Mouse (Mus musculus) lung, embryonic 14.5 days (tissue): ENCODE measurements around the gene Calm2. TPM values are rescaled to one million over a fixed set of nuclear protein-coding genes. Genes with fewer than 3 reads are reported as not detected.

Experiments
- ATAC-seq: fragments of 200-750 bp; cut with Nextera tagmentation; 2 replicates; pipeline ENCODE4 v1.8.0; 2017; ENCODE audit warnings: mild to moderate bottlenecking, moderate TSS enrichment, moderate library complexity; ENCODE audit not compliant: insufficient read depth
- DNase-seq: peaks from one replicate; pipeline ENCODE4 v3.0.0-alpha.2; 2015
- H3K27ac ChIP-seq: fragments of 300-500 bp; sonication (generic); 2 replicates; pipeline ENCODE4 v1.5.1; 2014; ENCODE audit warnings: low read depth, mild to moderate bottlenecking, moderate library complexity
- H3K27me3 ChIP-seq: fragments of 300-500 bp; sonication (generic); 2 replicates; pipeline ENCODE4 v1.6.1; 2014; ENCODE audit warnings: low read length, control low read depth; ENCODE audit not compliant: insufficient read depth
- H3K36me3 ChIP-seq: fragments of 300-500 bp; sonication (generic); 2 replicates; pipeline ENCODE4 v1.6.1; 2014; ENCODE audit warnings: control low read depth; ENCODE audit not compliant: insufficient read depth
- H3K4me1 ChIP-seq: fragments of 300-500 bp; sonication (generic); 2 replicates; pipeline ENCODE4 v1.6.1; 2014; ENCODE audit warnings: antibody characterized with exemption, control low read depth; ENCODE audit not compliant: insufficient read depth
- H3K4me2 ChIP-seq: fragments of 300-500 bp; sonication (generic); 2 replicates; pipeline ENCODE4 v1.6.1; 2014; ENCODE audit warnings: mild to moderate bottlenecking
- H3K4me3 ChIP-seq: fragments of 300-500 bp; sonication (generic); 2 replicates; pipeline ENCODE4 v1.5.1; 2014; ENCODE audit warnings: low read depth, low read length
- H3K9ac ChIP-seq: fragments of 300-500 bp; sonication (generic); 2 replicates; pipeline ENCODE4 v1.6.1; 2014
- H3K9me3 ChIP-seq: fragments of 300-500 bp; sonication (generic); 2 replicates; pipeline ENCODE4 v1.6.1; 2016; ENCODE audit warnings: low read depth, low read length, control low read depth
- CTCF ChIP-seq: IDR thresholded peaks from 2 replicates; pipeline ENCODE4 v1.5.1; 2016; ENCODE audit warnings: antibody characterized with exemption, low read depth
- WGBS: fragments of 180-500 bp; shearing (Covaris S2); extraction: QIAGEN DNeasy Blood & Tissue Kit; methylation state at CpG from one replicate; pipeline ENCODE4 v1.1.7; 2014; 5-methylcytosine and 5-hydroxymethylcytosine counted together
- polyA plus RNA-seq: library from polyadenylated mRNA; unstranded; fragments of >200 nt; fragmentation: Nextera tagmentation; extraction: Ambion mirVana; gene quantifications from 2 replicates; pipeline ENCODE4 v1.2.1, GENCODE M21; 2014

Calm2 gene
- 944 and 965 TPM in 2 replicates for polyA plus RNA-seq

GRCm38 (mm10) chr17:87446767-87447611 is at the start of gene Calm2:
Calm2 (minus strand) TSS chr17:87446935.
- peak within 1 kb of the TSS; percentile 97 for H3K9ac ChIP-seq
- H3K4me3 ChIP-seq, result peak within 1 kb of the TSS; percentile 96
- peak within 1 kb of the TSS; percentile 86 for H3K4me2 ChIP-seq
- peak within 1 kb of the TSS; percentile 98 for H3K27ac ChIP-seq
- peak; percentile 57 for TF ChIP-seq CTCF
- peak; percentile 98 for DNase-seq
- WGBS, result under 1% methylated on average over 68 of the region's 69 CpGs
- ATAC-seq, result peak; percentile 92
- H3K9me3 ChIP-seq, result no peaks in the 10 kb centered on the region
- peaks cover 5% of the 10 kb centered on the region; the same call in 1 of the 2 replicates for H3K36me3 ChIP-seq
- H3K27me3 ChIP-seq, result no peaks in the 10 kb centered on the region
- peaks cover 17% of the 10 kb centered on the region for H3K4me1 ChIP-seq

GRCm38 (mm10) chr17:87495504-87495903 is 48.8 kb upstream of the Calm2 start:
- H3K4me2 ChIP-seq, result no peak overlapping the region
- no peak for TF ChIP-seq CTCF
- no peaks in the 10 kb centered on the region for H3K36me3 ChIP-seq
- WGBS, result 83% methylated on average over 4 of the region's 4 CpGs
- no peak overlapping the region for H3K4me3 ChIP-seq
- no peak for DNase-seq
- H3K9me3 ChIP-seq, result no peaks in the 10 kb centered on the region
- no peaks in the 10 kb centered on the region for H3K4me1 ChIP-seq
- H3K9ac ChIP-seq, result no peak overlapping the region
- no peak for ATAC-seq
- no peaks in the 10 kb centered on the region for H3K27me3 ChIP-seq
- H3K27ac ChIP-seq, result no peak overlapping the region

- TF ChIP-seq CTCF, result no peak
- Histone ChIP-seq H3K9ac (no peak overlapping the region), H3K36me3 (no peaks in the 10 kb centered on the region), H3K27me3 (no peaks in the 10 kb centered on the region), H3K4me1 (no peaks in the 10 kb centered on the region), H3K4me2 (no peak overlapping the region), H3K4me3 (no peak overlapping the region), H3K9me3 (no peaks in the 10 kb centered on the region), H3K27ac (no peak overlapping the region)
- ATAC-seq (no peak), DNase-seq (no peak)
- WGBS, result 90% methylated on average over 4 of the region's 4 CpGs
These were observed 47.6 kb upstream of the Calm2 start for GRCm38 (mm10) chr17:87494310-87494709.

- H3K27me3 ChIP-seq, result no peaks in the 10 kb centered on the region
- WGBS, result 64% methylated on average over 4 of the region's 4 CpGs
- H3K4me2 ChIP-seq, result no peak overlapping the region
- no peaks in the 10 kb centered on the region for H3K9me3 ChIP-seq
- DNase-seq (no peak), ATAC-seq (no peak)
- no peaks in the 10 kb centered on the region for H3K36me3 ChIP-seq
- H3K4me1 ChIP-seq, result no peaks in the 10 kb centered on the region
- no peak overlapping the region for H3K4me3 ChIP-seq
- H3K27ac ChIP-seq, result no peak overlapping the region
- no peak for TF ChIP-seq CTCF
- no peak overlapping the region for H3K9ac ChIP-seq
These were observed 45.6 kb upstream of the Calm2 start for GRCm38 (mm10) chr17:87492286-87492685.

- WGBS, result 11% methylated on average over 6 of the region's 6 CpGs
- Histone ChIP-seq H3K27me3 (no peaks in the 10 kb centered on the region), H3K4me1 (no peaks in the 10 kb centered on the region), H3K9me3 (no peaks in the 10 kb centered on the region), H3K4me3 (no peak overlapping the region), H3K9ac (no peak overlapping the region), H3K4me2 (no peak overlapping the region), H3K36me3 (no peaks in the 10 kb centered on the region), H3K27ac (no peak overlapping the region)
- DNase-seq (no peak), ATAC-seq (no peak)
- TF ChIP-seq CTCF, result no peak
These were observed 43.6 kb upstream of the Calm2 start for GRCm38 (mm10) chr17:87490295-87490694.

GRCm38 (mm10) chr17:87485751-87486150 is 39.0 kb upstream of the Calm2 start:
- H3K9ac ChIP-seq, result no peak overlapping the region
- no peak overlapping the region for H3K4me2 ChIP-seq
- H3K27ac ChIP-seq, result no peak overlapping the region
- DNase-seq (no peak), ATAC-seq (no peak)
- no peaks in the 10 kb centered on the region for H3K4me1 ChIP-seq
- H3K9me3 ChIP-seq, result no peaks in the 10 kb centered on the region
- H3K4me3 ChIP-seq, result no peak overlapping the region
- TF ChIP-seq CTCF, result no peak
- H3K36me3 ChIP-seq, result no peaks in the 10 kb centered on the region
- 90% methylated on average over 5 of the region's 5 CpGs for WGBS
- H3K27me3 ChIP-seq, result no peaks in the 10 kb centered on the region

GRCm38 (mm10) chr17:87482867-87483266 is 36.1 kb upstream of the Calm2 start:
- Histone ChIP-seq H3K4me3 (no peak overlapping the region), H3K36me3 (no peaks in the 10 kb centered on the region), H3K4me2 (no peak overlapping the region), H3K27ac (no peak overlapping the region), H3K9ac (no peak overlapping the region), H3K9me3 (no peaks in the 10 kb centered on the region), H3K27me3 (no peaks in the 10 kb centered on the region), H3K4me1 (no peaks in the 10 kb centered on the region)
- no peak for TF ChIP-seq CTCF
- 46% methylated on average over 3 of the region's 3 CpGs for WGBS
- ATAC-seq (no peak), DNase-seq (no peak)
